Mouse (Mus musculus) midbrain, embryonic 14.5 days (tissue): ENCODE results near the gene Nras. TPM values are rescaled to one million over a fixed set of nuclear protein-coding genes. Genes with fewer than 3 reads are reported as not detected.

Experiments used
- ATAC-seq: fragments of 200-750 bp; cut with Nextera tagmentation; 2 replicates; pipeline ENCODE4 v1.8.0; 2017; ENCODE audit warnings: moderate number of reproducible peaks, moderate library complexity; ENCODE audit not compliant: low FRiP score, low TSS enrichment
- DNase-seq: peaks from one replicate; pipeline ENCODE4 v3.0.0-alpha.2; 2015
- H3K27ac ChIP-seq: fragments of 300-500 bp; sonication (generic); replicated peaks from 2 replicates; pipeline ENCODE4 v1.5.1; 2014; ENCODE audit warnings: mild to moderate bottlenecking, low read depth, low read length, moderate library complexity
- H3K27me3 ChIP-seq: fragments of 300-500 bp; sonication (generic); 2 replicates; pipeline ENCODE4 v1.6.1; 2014; ENCODE audit warnings: low read length, control low read depth, mixed read lengths; ENCODE audit not compliant: control insufficient read depth, insufficient read depth
- H3K36me3 ChIP-seq: fragments of 300-500 bp; sonication (generic); 2 replicates; pipeline ENCODE4 v1.6.1; 2014; ENCODE audit warnings: low read length, control low read depth; ENCODE audit not compliant: control insufficient read depth, insufficient read depth
- H3K4me1 ChIP-seq: fragments of 300-500 bp; sonication (generic); 2 replicates; pipeline ENCODE4 v1.6.1; 2014; ENCODE audit warnings: mild to moderate bottlenecking, antibody characterized with exemption, low read length, control low read depth; ENCODE audit not compliant: control insufficient read depth, insufficient read depth
- H3K4me2 ChIP-seq: fragments of 300-500 bp; sonication (generic); 2 replicates; pipeline ENCODE4 v1.6.1; 2014; ENCODE audit warnings: mild to moderate bottlenecking, low read length, moderate library complexity
- H3K4me3 ChIP-seq: fragments of 300-500 bp; sonication (generic); replicated peaks from 2 replicates; pipeline ENCODE4 v1.5.1; 2014; ENCODE audit warnings: low read depth, low read length
- H3K9ac ChIP-seq: fragments of 300-500 bp; sonication (generic); replicated peaks from 2 replicates; pipeline ENCODE4 v1.6.1; 2014; ENCODE audit warnings: mild to moderate bottlenecking, low read length, moderate library complexity
- H3K9me3 ChIP-seq: fragments of 300-500 bp; sonication (generic); 2 replicates; pipeline ENCODE4 v1.6.1; 2016; ENCODE audit warnings: low read length, control low read depth, mixed read lengths; ENCODE audit not compliant: control insufficient read depth
- WGBS: fragments of 180-500 bp; shearing (Covaris S2); extraction: QIAGEN DNeasy Blood & Tissue Kit; methylation state at CpG from one replicate; pipeline ENCODE4 v1.1.7; 2014; 5-methylcytosine and 5-hydroxymethylcytosine counted together
- polyA plus RNA-seq: library from polyadenylated mRNA; unstranded; fragments of >200 nt; fragmentation: Nextera tagmentation; extraction: Ambion mirVana; gene quantifications from 2 replicates; pipeline ENCODE4 v1.2.1, GENCODE M21; 2014

Nras gene
- polyA plus RNA-seq: 95.7 and 95.8 TPM in 2 replicates

- WGBS: 2% methylated on average over 46 of the region's 46 CpGs
- peak within 1 kb of the TSS; percentile 92 for H3K27ac ChIP-seq
- H3K27me3 ChIP-seq: no peaks in the 10 kb centered on the region
- ATAC-seq: peak; percentile 99
- H3K9me3 ChIP-seq: no peaks in the 10 kb centered on the region
- H3K9ac ChIP-seq: peak within 1 kb of the TSS; percentile 87
- H3K4me2 ChIP-seq: peak within 1 kb of the TSS; percentile 64
- H3K4me1 ChIP-seq: peaks cover 7% of the 10 kb centered on the region
- peak; percentile 97 for DNase-seq
- peaks cover 72% of the 10 kb centered on the region for H3K36me3 ChIP-seq
- H3K4me3 ChIP-seq: peak within 1 kb of the TSS; percentile 74
These were observed at the start of gene Nras for GRCm38 (mm10) chr3:103058207-103059157. TSS of gene Nras (plus strand) at chr3:103058285.

- ATAC-seq (no peak), DNase-seq (no peak)
- no peak overlapping the region for H3K4me3 ChIP-seq
- no peak overlapping the region for H3K9ac ChIP-seq
- H3K4me2 ChIP-seq: no peak overlapping the region
- 64% methylated on average over 2 of the region's 2 CpGs for WGBS
- no peak overlapping the region for H3K27ac ChIP-seq
- no peaks in the 10 kb centered on the region for H3K36me3 ChIP-seq
- H3K27me3 ChIP-seq: no peaks in the 10 kb centered on the region
- no peaks in the 10 kb centered on the region for H3K9me3 ChIP-seq
- H3K4me1 ChIP-seq: peaks cover 6% of the 10 kb centered on the region
These were observed 40.7 kb upstream of the Nras start for GRCm38 (mm10) chr3:103017350-103017749.

GRCm38 (mm10) chr3:103019462-103019861 lies 38.6 kb upstream of the Nras start:
- H3K9me3 ChIP-seq: no peaks in the 10 kb centered on the region
- no peak overlapping the region for H3K27ac ChIP-seq
- H3K36me3 ChIP-seq: no peaks in the 10 kb centered on the region
- peak; percentile 6 for DNase-seq
- H3K9ac ChIP-seq: peak overlapping the region; percentile 93
- no peak for ATAC-seq
- 96% methylated on average over 2 of the region's 2 CpGs for WGBS
- peak overlapping the region; percentile 69; the same call in 1 of the 2 replicates for H3K4me3 ChIP-seq
- no peaks in the 10 kb centered on the region for H3K27me3 ChIP-seq
- H3K4me1 ChIP-seq: peaks cover 16% of the 10 kb centered on the region
- H3K4me2 ChIP-seq: peak overlapping the region; percentile 55

- Histone ChIP-seq H3K9ac (peak within 1 kb of the TSS; percentile 93), H3K9me3 (no peaks in the 10 kb centered on the region), H3K27ac (peak within 1 kb of the TSS; percentile 96), H3K27me3 (no peaks in the 10 kb centered on the region), H3K4me2 (peak within 1 kb of the TSS; percentile 63), H3K4me1 (peaks cover 16% of the 10 kb centered on the region), H3K36me3 (0 out of 2 replicates have a peak, but pooled peaks cover 3% of the 10 kb centered on the region), H3K4me3 (peak within 1 kb of the TSS; percentile 69)
- ATAC-seq (peak; percentile 95), DNase-seq (peak; percentile 100)
- WGBS: under 1% methylated on average over 55 of the region's 55 CpGs
These were observed 37.7 kb upstream of the Nras start, which contains the start of gene Csde1 for GRCm38 (mm10) chr3:103020249-103020942. TSS of gene Csde1 (plus strand) at chr3:103020426.

- Histone ChIP-seq H3K9me3 (no peaks in the 10 kb centered on the region), H3K4me1 (peaks cover 16% of the 10 kb centered on the region), H3K36me3 (0 out of 2 replicates have a peak, but pooled peaks cover 3% of the 10 kb centered on the region), H3K27me3 (no peaks in the 10 kb centered on the region), H3K4me2 (peak overlapping the region; percentile 63), H3K27ac (peak overlapping the region; percentile 96), H3K9ac (peak overlapping the region; percentile 93), H3K4me3 (peak overlapping the region; percentile 69)
- peak; percentile 95 for DNase-seq
- ATAC-seq: peak; percentile 95
- 0% methylated on average over 35 of the region's 37 CpGs for WGBS
These were observed 37.0 kb upstream of the Nras start for GRCm38 (mm10) chr3:103020943-103021638.

- Histone ChIP-seq H3K9ac (no peak overlapping the region), H3K27ac (no peak overlapping the region), H3K4me2 (no peak overlapping the region), H3K4me3 (no peak overlapping the region), H3K9me3 (no peaks in the 10 kb centered on the region), H3K4me1 (peaks cover 16% of the 10 kb centered on the region), H3K36me3 (peaks cover 26% of the 10 kb centered on the region), H3K27me3 (no peaks in the 10 kb centered on the region)
- DNase-seq (peak; percentile 9), ATAC-seq (no peak)
- 94% methylated on average over 1 of the region's 1 CpGs for WGBS
These were observed 31.9 kb upstream of the Nras start for GRCm38 (mm10) chr3:103026174-103026573.

GRCm38 (mm10) chr3:103040285-103040684 lies 17.8 kb upstream of the Nras start:
- ATAC-seq (no peak), DNase-seq (no peak)
- 96% methylated on average over 6 of the region's 6 CpGs for whole genome bisulfite sequencing
- Histone ChIP-seq H3K36me3 (peaks cover 70% of the 10 kb centered on the region), H3K4me2 (no peak overlapping the region), H3K27ac (no peak overlapping the region), H3K4me1 (no peaks in the 10 kb centered on the region), H3K4me3 (no peak overlapping the region), H3K9ac (no peak overlapping the region), H3K9me3 (no peaks in the 10 kb centered on the region), H3K27me3 (no peaks in the 10 kb centered on the region)

- Histone ChIP-seq H3K4me1 (no peaks in the 10 kb centered on the region), H3K9me3 (no peaks in the 10 kb centered on the region), H3K4me2 (no peak overlapping the region), H3K4me3 (no peak overlapping the region), H3K27me3 (no peaks in the 10 kb centered on the region), H3K27ac (no peak overlapping the region), H3K9ac (no peak overlapping the region), H3K36me3 (peaks cover 76% of the 10 kb centered on the region)
- 85% methylated on average over 1 of the region's 1 CpGs for WGBS
- no peak for DNase-seq
- ATAC-seq: no peak
These were observed 17.2 kb upstream of the Nras start for GRCm38 (mm10) chr3:103040861-103041379.
